Mouse (Mus musculus): Measurements from ENCODE around the gene Ppp1ca.

Ppp1ca gene

GRCm38 (mm10) chr19:4191528-4192250 is at the start of gene Ppp1ca:
Ppp1ca (plus strand) TSS chr19:4192065.
- DNase-seq (ENCODE audit: low spot score): peak; percentile 94

GRCm38 (mm10) chr19:4142416-4143173 is 49.3 kb upstream of the Ppp1ca start:
- no peak for DNase-seq (ENCODE audit: low spot score)

- DNase-seq (ENCODE audit: low spot score): no peak
Observed at GRCm38 (mm10) chr19:4143759-4144268, 48.1 kb upstream of the Ppp1ca start, which contains the start of gene Cabp4. Cabp4 (minus strand) TSS chr19:4144033.

GRCm38 (mm10) chr19:4144550-4145498 is 47.0 kb upstream of the Ppp1ca start:
- DNase-seq (ENCODE audit: low spot score): no peak

GRCm38 (mm10) chr19:4145936-4146335 is 45.9 kb upstream of the Ppp1ca start:
- no peak for DNase-seq (ENCODE audit: low spot score)

GRCm38 (mm10) chr19:4146366-4147021 is 45.4 kb upstream of the Ppp1ca start:
- DNase-seq (ENCODE audit: low spot score): no peak

GRCm38 (mm10) chr19:4147022-4147405 is 44.9 kb upstream of the Ppp1ca start:
- no peak for DNase-seq (ENCODE audit: low spot score)

GRCm38 (mm10) chr19:4147782-4148490 is 43.9 kb upstream of the Ppp1ca start:
- no peak for DNase-seq (ENCODE audit: low spot score)

GRCm38 (mm10) chr19:4148491-4148806 is 43.4 kb upstream of the Ppp1ca start, which contains the start of gene Coro1b:
Coro1b (plus strand) TSS chr19:4148619.
- DNase-seq (ENCODE audit: low spot score): peak; percentile 85

GRCm38 (mm10) chr19:4148819-4149218 is 43.0 kb upstream of the Ppp1ca start:
- no peak for DNase-seq (ENCODE audit: low spot score)

GRCm38 (mm10) chr19:4149283-4149682 is 42.6 kb upstream of the Ppp1ca start:
- no peak for DNase-seq (ENCODE audit: low spot score)

- DNase-seq (ENCODE audit: low spot score): no peak
Observed at GRCm38 (mm10) chr19:4149764-4150461, 42.0 kb upstream of the Ppp1ca start.

- DNase-seq (ENCODE audit: low spot score): no peak
Observed at GRCm38 (mm10) chr19:4150567-4151487, 41.0 kb upstream of the Ppp1ca start.

- DNase-seq (ENCODE audit: low spot score): no peak
Observed at GRCm38 (mm10) chr19:4151488-4151860, 40.4 kb upstream of the Ppp1ca start.

- no peak for DNase-seq (ENCODE audit: low spot score)
Observed at GRCm38 (mm10) chr19:4151898-4152297, 40.0 kb upstream of the Ppp1ca start.

- DNase-seq (ENCODE audit: low spot score): no peak
Observed at GRCm38 (mm10) chr19:4152445-4153231, 39.2 kb upstream of the Ppp1ca start.

- DNase-seq (ENCODE audit: low spot score): no peak
Observed at GRCm38 (mm10) chr19:4153232-4153654, 38.6 kb upstream of the Ppp1ca start, which contains the start of gene Ptprcap. Ptprcap (plus strand) TSS chr19:4153604.

Measured in c-Kit-positive CD71-positive TER-119-positive erythroid progenitor cells, embryonic 14.5 days (primary cell).